Comparison of ENCODE assay signal across 29 mouse cellular contexts in genomic region chr11:21726329-21726728, GRCm38 (mm10).
DNase-seq lines count a peak whose midpoint lies in the region; ATAC-seq and TF ChIP-seq lines count a peak whose summit lies in the region.
"Had no signal": no experiment of that assay in that cellular context is flagged by ENCODE, and none has a peak within 500 bp of the region (broad histone marks: within the 10 kb centered on the region; RNA-seq: fewer than 3 reads in every experiment).

No protein-coding gene starts in this region.

- no peaks in the 10 kb centered on the region for H3K9me3 ChIP-seq in stomach, postnatal 0 days (ENCODE audit: control insufficient read depth, low read length)
- H3K9me3 ChIP-seq: embryonic facial prominence, embryonic 12.5 days; embryonic facial prominence, embryonic 15.5 days; G1E; heart, embryonic 12.5 days; heart, embryonic 15.5 days; hindbrain, embryonic 10.5 days; hindbrain, embryonic 13.5 days had no signal

- peak; percentile 37 for DNase-seq in heart, adult 11 months
- no peak for DNase-seq in heart, adult 2 months
- DNase-seq in NIH3T3 (ENCODE audit: low read depth), result peak; percentile 55
- peak; percentile 6 for DNase-seq in splenic B cell, adult 2 months (ENCODE audit: low read depth, low spot score)
- DNase-seq in urinary bladder, postnatal 10 days (ENCODE audit: low spot score), result no peak
- no peak for DNase-seq in stomach, postnatal 0 days (ENCODE audit: low spot score)
- DNase-seq: adrenal gland, postnatal 10 days; adrenal gland, postnatal 36 days; cerebellum, adult 2 months; cerebellum, adult 9-11 months; cerebellum, postnatal 25 days; forebrain, postnatal 0 days; gastrocnemius, postnatal 10 days; gastrocnemius, postnatal 36 days; heart, postnatal 10 days; heart, postnatal 36 days; kidney, adult 18-20 months had no signal

- no peak overlapping the region for H3K4me2 ChIP-seq in stomach, postnatal 0 days (replicated peaks; ENCODE audit: low read depth)
- H3K4me2 ChIP-seq: embryonic facial prominence, embryonic 12.5 days; embryonic facial prominence, embryonic 15.5 days; heart, embryonic 12.5 days; heart, embryonic 15.5 days; hindbrain, embryonic 13.5 days had no signal

- WGBS in heart, adult 2 months, result 40% methylated on average over 1 of the region's 1 CpGs
- 87% methylated on average over 1 of the region's 1 CpGs for WGBS in stomach, postnatal 0 days

- no peak overlapping the region for H3K4me3 ChIP-seq in heart, adult 2 months
- no peak overlapping the region for H3K4me3 ChIP-seq in stomach, postnatal 0 days (ENCODE audit: low read depth, low read length)
- H3K4me3 ChIP-seq: embryonic facial prominence, embryonic 12.5 days; embryonic facial prominence, embryonic 15.5 days; heart, embryonic 12.5 days; heart, embryonic 15.5 days; hindbrain, embryonic 10.5 days; hindbrain, embryonic 13.5 days had no signal

- ATAC-seq in stomach, postnatal 0 days (ENCODE audit: low FRiP score, low TSS enrichment), result no peak
- ATAC-seq: activated CD4-positive, CD25-positive, alpha-beta regulatory T cell, adult 4 months; CD4-positive, CD25-positive, alpha-beta regulatory T cell, adult 4 months; forebrain, embryonic 14.5 days; forebrain, postnatal 0 days; hindbrain, embryonic 16.5 days; intestine, embryonic 16.5 days had no signal

- H3K79me2 ChIP-seq in heart, adult 2 months (replicated peaks; ENCODE audit: control insufficient read depth, insufficient read depth, low read length), result no peaks in the 10 kb centered on the region

- no peak for TF ChIP-seq CTCF in heart, adult 2 months (IDR thresholded peaks at IDR 0.05)
- TF ChIP-seq CTCF in stomach, postnatal 0 days (IDR thresholded peaks at IDR 0.05; ENCODE audit: low read depth), result no peak

- H3K36me3 ChIP-seq in heart, adult 2 months (ENCODE audit: control insufficient read depth, insufficient read depth, low read length), result no peaks in the 10 kb centered on the region
- no peaks in the 10 kb centered on the region for H3K36me3 ChIP-seq in splenic B cell, adult 2 months (ENCODE audit: control insufficient read depth, insufficient read depth, low read length, poor library complexity, severe bottlenecking)
- H3K36me3 ChIP-seq in stomach, postnatal 0 days (ENCODE audit: control insufficient read depth, insufficient read depth, low read length), result no peaks in the 10 kb centered on the region
- H3K36me3 ChIP-seq: embryonic facial prominence, embryonic 12.5 days; embryonic facial prominence, embryonic 15.5 days; G1E; heart, embryonic 12.5 days; heart, embryonic 15.5 days; hindbrain, embryonic 10.5 days; hindbrain, embryonic 13.5 days had no signal

- no peak for TF ChIP-seq POLR2A in heart, adult 2 months (IDR thresholded peaks at IDR 0.05; ENCODE audit: insufficient read depth, low read depth, low read length)

- intact Hi-C loops in heart, adult 2 months (cut with DNase I), result no loop called here

- no peak overlapping the region for H3K9ac ChIP-seq in heart, adult 2 months (ENCODE audit: low read depth, low read length)
- no peak overlapping the region for H3K9ac ChIP-seq in stomach, postnatal 0 days (ENCODE audit: low read length)
- H3K9ac ChIP-seq: embryonic facial prominence, embryonic 12.5 days; embryonic facial prominence, embryonic 15.5 days; forebrain, postnatal 0 days; heart, embryonic 12.5 days; heart, embryonic 15.5 days; hindbrain, embryonic 13.5 days had no signal

- H3K27ac ChIP-seq in heart, adult 2 months, result no peak overlapping the region
- no peak overlapping the region for H3K27ac ChIP-seq in stomach, postnatal 0 days (replicated peaks)
- H3K27ac ChIP-seq: embryonic facial prominence, embryonic 12.5 days; embryonic facial prominence, embryonic 15.5 days; heart, embryonic 15.5 days; hindbrain, embryonic 10.5 days; hindbrain, embryonic 13.5 days had no signal

- H3K4me1 ChIP-seq in heart, adult 2 months (ENCODE audit: control insufficient read depth, insufficient read depth, low read length), result no peaks in the 10 kb centered on the region
- H3K4me1 ChIP-seq in stomach, postnatal 0 days (replicated peaks; ENCODE audit: control insufficient read depth, insufficient read depth), result no peaks in the 10 kb centered on the region
- H3K4me1 ChIP-seq: embryonic facial prominence, embryonic 12.5 days; embryonic facial prominence, embryonic 15.5 days; heart, embryonic 12.5 days; hindbrain, embryonic 10.5 days; hindbrain, embryonic 13.5 days had no signal

- no peaks in the 10 kb centered on the region for H3K27me3 ChIP-seq in heart, adult 2 months (ENCODE audit: control insufficient read depth, insufficient read depth, low read length)
- H3K27me3 ChIP-seq in splenic B cell, adult 2 months (ENCODE audit: control insufficient read depth, insufficient read depth, low read length, poor library complexity, severe bottlenecking), result no peaks in the 10 kb centered on the region
- H3K27me3 ChIP-seq in stomach, postnatal 0 days (ENCODE audit: control insufficient read depth, insufficient read depth, low read length), result no peaks in the 10 kb centered on the region
- H3K27me3 ChIP-seq: embryonic facial prominence, embryonic 12.5 days; embryonic facial prominence, embryonic 15.5 days; heart, embryonic 12.5 days; heart, embryonic 15.5 days; hindbrain, embryonic 13.5 days had no signal

- no peak for TF ChIP-seq EP300 in heart, adult 2 months (IDR thresholded peaks at IDR 0.05; ENCODE audit: insufficient read depth, low read depth, low read length)
- no peak for TF ChIP-seq EP300 in stomach, postnatal 0 days (optimal IDR thresholded peaks at IDR 0.05)

Comparison
In these comparisons a context has a peak if more than half of its experiments do, and no peak if none do; other contexts are left out.
1. DNase-seq: peak in heart, adult 11 months (single experiment), NIH3T3 (single experiment) and splenic B cell, adult 2 months (single experiment); none in heart, adult 2 months (0 of 2), urinary bladder, postnatal 10 days (single experiment) and stomach, postnatal 0 days (single experiment).